ENCODE assay signal across 15 mouse cellular contexts in the genomic region with DNA sequence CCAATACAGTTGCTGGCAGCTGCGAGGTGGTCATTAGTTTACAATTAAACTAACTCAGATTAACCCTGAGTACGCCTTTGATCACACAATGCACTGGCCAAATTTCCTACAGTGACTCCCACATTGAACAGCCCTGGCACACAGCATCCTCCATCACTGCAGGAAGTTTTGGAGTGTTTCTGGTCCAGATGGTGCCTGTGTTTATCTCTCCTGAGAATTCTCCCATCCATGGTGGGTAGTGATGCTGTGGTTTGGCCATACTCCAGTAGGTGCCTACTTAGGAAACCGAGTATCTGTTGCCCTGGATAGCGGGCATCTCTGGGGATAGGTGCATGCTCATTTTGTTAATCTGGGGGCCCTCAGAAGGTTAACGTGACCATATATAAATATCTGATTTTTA.
"Had no signal": no experiment of that assay in that cellular context is flagged by ENCODE, and none has a peak within 500 bp of the region (broad histone marks: within the 10 kb centered on the region; RNA-seq: fewer than 3 reads in every experiment).

No protein-coding gene starts in this region.

- H3K9me3 ChIP-seq: limb, embryonic 12.5 days; liver, embryonic 13.5 days; lung, embryonic 15.5 days; midbrain, embryonic 13.5 days; neural tube, embryonic 15.5 days had no signal

- H3K36me3 ChIP-seq: limb, embryonic 12.5 days; liver, embryonic 13.5 days; lung, embryonic 15.5 days; midbrain, embryonic 13.5 days; neural tube, embryonic 15.5 days had no signal

- H3K4me2 ChIP-seq: limb, embryonic 12.5 days; liver, embryonic 13.5 days; lung, embryonic 15.5 days; midbrain, embryonic 13.5 days; neural tube, embryonic 15.5 days had no signal

- DNase-seq: kidney, adult 8-10 months; kidney, postnatal 10 days; liver; liver, embryonic 13.5 days; liver, postnatal 0 days; right cerebral cortex, postnatal 4 days; spleen, adult 18-20 months; thymus, adult 2 months; thymus, postnatal 25 days had no signal

- H3K27me3 ChIP-seq: limb, embryonic 12.5 days; liver, embryonic 13.5 days; lung, embryonic 15.5 days; midbrain, embryonic 13.5 days; neural tube, embryonic 15.5 days had no signal

- H3K9ac ChIP-seq: limb, embryonic 12.5 days; liver, embryonic 13.5 days; liver, postnatal 0 days; lung, embryonic 15.5 days; midbrain, embryonic 13.5 days; neural tube, embryonic 15.5 days had no signal

- ATAC-seq: intestine, embryonic 16.5 days; liver, postnatal 0 days; midbrain, embryonic 13.5 days had no signal

- H3K4me1 ChIP-seq: limb, embryonic 12.5 days; liver, embryonic 13.5 days; lung, embryonic 15.5 days; midbrain, embryonic 13.5 days had no signal

- H3K27ac ChIP-seq: limb, embryonic 12.5 days; liver, embryonic 13.5 days; lung, embryonic 15.5 days; midbrain, embryonic 13.5 days; neural tube, embryonic 15.5 days had no signal

- H3K4me3 ChIP-seq: limb, embryonic 12.5 days; liver, embryonic 13.5 days; lung, embryonic 15.5 days; midbrain, embryonic 13.5 days; myocyte; neural tube, embryonic 15.5 days had no signal
